Mouse (Mus musculus) forelimb bud, embryonic 11.5 days (tissue): Measurements from ENCODE around the gene Nmnat2.

Experiments used
- DNase-seq: peaks from one replicate; pipeline ENCODE4 v3.0.0-alpha.2; 2012; ENCODE audit warnings: low read depth, low spot score

Nmnat2 gene

DNA sequence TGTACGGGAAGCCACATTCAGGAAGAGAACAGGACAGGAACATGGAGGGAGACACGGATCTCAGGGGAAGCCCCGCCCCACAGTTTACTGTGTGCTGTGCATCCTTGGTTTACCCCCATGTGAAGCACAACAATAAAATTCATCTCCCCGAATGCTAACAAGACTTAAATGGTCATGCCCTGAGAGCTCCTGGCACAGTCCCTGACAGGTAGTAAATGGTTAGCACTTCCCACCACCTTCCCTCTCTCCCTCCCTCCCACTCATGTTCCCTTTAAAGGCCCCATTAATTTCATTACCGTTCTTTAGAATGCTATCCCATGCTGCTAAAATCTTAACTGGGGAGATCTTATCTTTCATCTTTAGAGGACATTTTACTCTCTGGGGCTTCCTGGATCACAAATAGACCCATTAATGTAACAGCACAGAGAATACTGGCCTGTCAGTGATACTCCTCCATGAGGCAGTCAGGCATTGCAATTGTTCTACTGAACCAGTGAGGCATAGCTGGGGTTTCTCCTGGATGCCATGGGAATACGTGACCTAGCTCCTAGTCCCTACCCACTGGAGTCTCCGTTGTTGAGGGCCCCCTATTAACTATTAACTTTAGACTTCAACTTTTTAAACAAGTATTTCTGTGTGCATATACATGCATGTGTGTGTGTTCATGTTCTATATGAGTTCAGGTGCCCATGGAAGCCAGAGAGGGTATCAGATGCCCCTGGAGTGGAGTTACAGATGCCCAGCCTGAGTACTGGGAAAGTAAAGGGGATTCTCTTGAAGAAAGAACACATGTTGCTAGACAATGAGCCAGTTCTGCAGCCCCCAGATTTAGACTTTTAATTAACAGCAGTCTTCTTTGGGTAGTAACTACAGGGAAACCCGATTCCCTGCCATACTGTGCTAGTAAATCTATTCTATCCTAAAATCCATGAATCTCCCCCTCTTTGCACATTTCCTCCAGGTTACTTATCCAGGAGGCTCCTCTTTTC, 170.8 kb downstream of the Nmnat2 start:
- no peak for DNase-seq

DNA sequence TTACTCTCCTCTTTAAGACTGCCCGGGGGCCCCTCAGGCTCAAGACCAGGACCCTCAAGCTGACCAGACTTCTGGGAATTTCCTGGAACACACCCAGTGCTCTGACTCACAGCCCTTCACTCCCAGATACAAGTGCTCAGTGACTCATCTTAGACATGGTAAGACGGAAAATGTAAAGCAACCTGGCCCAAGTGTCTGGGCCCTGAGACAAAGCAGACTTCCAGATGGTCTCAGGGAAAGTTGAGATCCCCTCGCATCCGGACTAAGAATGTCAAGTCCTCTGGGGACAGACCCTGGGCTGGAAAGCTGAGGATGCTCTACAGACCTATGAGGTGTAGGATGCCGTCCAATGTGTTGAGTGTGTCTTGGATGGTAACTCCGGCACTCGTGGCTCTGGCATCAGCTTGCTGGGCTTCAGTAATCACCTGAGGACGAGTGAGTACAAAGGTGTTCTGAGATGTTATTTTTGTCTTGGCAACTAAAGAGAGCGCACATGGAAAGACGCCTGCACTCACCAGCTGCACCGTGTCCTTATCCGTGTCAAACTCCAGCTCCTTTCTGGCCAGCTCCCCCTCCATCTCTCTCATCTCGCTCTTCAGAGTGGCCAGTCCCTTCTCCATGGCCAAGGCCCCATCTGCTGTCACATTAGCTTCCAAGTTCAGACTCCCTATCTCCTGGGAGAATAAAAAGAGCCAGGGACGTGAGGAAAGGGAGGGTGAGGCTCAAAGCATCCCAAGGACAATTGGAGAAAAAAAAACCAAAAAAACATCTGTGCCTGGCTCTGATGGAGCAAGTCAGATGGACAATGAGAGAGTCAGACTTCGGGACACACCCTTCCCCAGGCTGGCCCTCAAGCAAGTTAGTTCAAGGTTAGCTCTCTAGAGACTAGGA, 171.9 kb downstream of the Nmnat2 start:
- no peak for DNase-seq

DNA sequence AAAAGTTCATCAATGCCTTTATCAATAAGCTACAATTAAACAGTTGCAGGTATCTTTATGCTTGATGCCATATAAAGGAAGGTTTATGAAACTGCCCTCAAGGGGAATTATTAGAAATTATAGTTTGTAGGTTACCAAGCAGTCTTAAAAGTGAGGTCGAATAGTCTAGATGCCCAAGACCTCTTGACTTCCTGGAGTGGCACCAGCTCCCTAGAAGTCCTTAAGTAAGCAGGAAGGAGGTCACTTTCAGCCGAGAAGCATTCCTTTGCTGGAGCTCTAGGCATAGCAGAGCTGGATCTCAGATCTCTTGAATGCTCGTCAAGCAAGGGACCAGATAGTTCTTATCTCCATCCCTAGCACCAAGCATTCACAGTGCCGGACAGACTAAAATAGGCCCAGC, 172.8 kb downstream of the Nmnat2 start:
- no peak for DNase-seq

DNA sequence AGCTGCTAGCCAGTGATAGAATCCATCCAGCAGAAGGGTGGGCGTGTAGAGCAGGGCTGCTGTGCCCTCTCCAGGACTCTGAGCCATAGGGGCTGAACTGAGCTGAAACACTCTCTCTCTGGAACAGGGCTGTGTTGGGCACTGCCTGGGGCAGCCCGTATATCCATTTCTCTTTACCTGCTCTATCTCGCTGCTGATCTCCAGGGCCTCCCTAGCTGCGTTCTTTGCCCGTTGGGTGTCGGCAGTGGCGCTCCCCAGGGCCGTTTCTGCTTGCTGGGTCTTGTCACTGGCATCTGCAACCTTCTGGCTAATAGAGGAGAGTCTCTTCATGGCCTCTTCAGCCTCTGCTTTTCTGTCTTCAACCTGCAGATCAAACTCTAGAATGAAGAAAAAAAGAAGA, 174.0 kb downstream of the Nmnat2 start:
- no peak for DNase-seq

DNA sequence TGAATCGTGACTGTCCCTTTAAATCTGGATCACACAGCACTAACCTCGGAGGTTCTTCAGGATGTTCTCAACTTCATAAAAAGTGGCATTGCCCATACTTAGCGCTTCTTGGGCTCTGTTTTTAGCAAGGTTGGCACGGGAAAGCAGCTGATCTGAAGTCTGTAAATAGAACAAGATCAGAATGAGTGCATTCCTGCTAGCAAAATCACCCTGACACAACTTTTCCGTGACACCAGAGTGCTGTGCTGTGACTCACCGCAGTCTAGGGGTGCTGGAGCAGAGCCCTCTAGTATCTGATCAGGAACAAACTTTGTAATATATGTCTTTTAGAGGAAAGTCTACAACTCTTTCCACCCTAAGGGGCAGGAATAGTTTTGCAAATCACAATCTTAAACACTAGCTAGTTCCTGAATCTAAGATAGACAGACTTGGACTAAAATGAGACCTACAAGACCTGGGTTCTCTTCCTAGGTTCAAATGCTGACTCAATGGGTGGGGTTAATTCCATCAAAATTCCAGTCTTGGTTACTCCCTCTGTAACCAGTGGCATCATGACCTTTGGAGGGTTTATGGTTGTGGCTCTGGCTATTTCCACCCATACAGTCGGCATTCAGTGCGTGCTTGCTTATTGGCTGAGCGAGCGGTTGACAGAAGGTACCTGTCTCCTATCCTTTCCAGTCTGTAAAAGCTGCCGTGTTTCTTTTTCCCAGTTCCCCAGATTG, 175.4 kb downstream of the Nmnat2 start:
- DNase-seq = no peak

DNA sequence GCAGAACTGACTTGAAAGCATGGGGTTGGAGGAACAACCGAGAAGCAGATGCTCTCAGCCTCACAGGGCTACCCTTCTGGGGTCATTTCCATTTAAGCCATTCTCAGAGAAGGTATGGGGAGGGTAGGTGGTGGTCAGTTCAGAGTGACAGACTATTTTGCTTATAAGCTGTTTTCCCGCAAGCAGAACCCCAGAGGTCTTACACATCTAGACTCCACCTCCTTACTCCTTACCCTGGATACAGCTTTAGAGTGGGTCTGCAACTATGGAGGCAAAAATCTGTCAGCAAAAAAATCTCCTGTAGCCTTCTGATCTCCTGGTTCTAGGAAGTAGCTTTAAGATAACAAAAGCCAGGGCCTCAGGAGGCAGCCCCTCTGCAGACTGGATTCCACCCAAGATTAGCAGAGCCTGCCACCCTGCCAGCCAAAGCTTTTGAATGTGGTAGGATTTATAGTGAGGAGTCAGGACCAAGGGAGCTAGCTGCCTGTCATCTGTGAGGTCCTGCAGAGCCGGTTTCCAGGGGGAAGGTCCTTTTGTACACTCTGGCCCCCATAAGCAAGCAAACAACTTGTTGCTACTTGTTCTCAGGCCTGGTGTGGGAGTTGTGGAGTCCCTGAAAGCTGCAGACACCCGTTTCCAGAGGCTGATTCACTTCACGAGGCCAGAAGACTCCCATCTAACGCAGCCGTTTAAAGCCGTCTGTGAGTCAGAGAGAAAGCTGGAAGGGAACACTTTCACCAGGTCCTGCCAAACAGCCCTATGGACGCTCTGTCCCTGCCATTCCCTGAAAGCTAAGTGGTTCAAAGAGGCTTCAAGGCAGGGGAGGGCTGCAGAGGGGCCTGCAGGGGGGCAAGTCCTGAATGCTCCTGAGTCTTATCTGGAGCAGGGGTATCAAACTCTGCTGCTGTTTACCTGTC, 179.3 kb downstream of the Nmnat2 start:
- DNase-seq = no peak

DNA sequence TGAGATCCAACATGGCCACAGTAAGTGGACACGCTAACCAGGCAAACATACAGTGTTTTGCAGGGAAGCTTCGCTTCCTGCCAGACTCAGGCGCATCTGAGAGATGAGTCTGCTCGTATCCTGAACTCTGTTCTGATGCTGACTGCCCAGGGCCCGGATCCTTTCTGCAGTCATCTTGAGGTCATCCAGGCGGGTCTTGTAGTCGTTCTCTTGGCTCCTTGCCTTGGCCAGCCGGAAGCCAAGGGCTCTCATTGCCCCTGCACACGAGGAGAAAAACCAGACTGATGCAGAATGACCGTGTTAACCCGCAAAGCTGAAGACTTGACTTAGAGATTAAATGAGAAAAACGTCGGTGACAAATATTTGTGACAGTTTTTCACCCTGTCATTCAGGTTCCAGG, 181.9 kb downstream of the Nmnat2 start:
- DNase-seq = no peak

DNA sequence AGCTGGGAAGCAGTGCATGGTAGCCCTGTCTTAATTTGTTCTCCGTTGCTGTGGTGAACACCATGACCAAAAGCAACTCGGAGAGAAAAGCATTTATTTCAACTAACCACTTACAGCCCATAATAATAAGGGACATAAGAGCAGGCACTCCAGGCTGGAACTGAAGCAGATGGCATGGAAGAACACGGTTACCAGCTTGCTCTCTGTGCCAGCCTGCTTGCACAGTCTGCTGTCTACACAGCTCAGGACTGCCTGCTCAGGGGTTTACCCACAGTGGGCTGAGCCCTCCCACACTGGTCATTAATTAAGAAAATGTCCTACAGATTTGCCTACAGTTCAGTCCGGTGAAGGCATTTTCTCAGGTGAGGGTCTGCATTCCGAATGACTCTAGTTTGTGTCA, 183.7 kb downstream of the Nmnat2 start:
- DNase-seq = no peak

DNA sequence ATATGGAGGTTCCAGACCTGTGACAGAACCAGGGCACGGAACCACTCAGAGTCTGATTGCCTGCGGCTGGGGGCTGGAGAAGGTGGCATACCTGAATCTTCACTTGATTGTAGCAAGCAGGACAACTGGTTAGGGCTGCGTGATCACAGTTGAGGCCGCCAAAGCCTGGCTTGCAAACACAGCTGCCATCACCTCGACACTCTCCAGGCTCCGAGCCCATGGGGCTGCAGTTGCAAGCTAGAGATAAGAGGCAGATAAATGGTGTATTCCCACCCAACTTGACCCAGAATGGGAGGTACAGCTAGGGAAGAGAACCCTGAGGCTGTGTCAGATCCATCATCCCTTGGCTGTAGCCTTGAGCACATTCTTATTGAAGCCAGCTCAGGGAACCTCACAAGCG, 184.8 kb downstream of the Nmnat2 start:
- DNase-seq = no peak

DNA sequence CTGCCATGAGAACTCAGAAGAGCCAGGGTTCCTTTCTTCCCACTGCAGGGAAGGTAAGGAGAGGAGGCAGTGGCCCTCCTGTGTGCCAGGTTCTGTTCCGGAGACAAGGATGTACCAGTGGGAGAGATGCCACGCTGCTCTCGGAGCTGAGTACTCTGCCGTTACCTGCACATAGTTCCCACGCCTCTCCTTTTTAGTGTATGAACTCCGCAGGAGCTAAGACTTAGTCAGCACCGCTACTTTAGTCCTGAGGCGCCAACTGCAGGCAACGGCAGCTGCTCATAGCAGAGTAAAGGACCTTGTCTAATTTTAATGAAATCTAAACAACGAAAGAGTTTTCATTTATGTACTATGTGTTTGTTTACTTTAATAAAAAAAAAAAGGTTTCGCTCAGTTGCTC, 185.5 kb downstream of the Nmnat2 start:
- DNase-seq = no peak

DNA sequence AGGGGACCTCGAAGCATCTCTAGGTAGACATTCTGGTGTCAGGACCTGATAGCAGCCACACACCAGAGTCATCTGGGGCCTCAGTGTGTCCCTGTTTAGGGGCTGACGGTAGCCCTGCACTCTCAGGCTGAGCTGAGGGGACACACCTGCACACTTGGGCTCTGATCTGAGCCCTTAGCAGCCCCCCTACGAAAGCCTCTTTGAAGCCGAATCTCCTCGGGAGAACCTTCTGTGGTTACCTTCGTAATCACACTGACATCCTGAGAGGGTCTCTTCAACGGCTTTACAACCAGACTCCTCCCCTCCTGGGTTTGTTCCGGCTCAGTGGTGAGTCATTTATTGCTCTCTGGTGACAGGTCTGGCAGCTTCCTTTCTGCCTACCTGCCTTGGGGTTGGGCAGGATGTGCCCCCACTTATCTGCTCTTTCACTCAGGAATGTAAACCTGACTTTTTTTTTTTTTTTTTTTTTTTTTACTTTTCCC, 186.0 kb downstream of the Nmnat2 start:
- DNase-seq = peak; percentile 35

DNA sequence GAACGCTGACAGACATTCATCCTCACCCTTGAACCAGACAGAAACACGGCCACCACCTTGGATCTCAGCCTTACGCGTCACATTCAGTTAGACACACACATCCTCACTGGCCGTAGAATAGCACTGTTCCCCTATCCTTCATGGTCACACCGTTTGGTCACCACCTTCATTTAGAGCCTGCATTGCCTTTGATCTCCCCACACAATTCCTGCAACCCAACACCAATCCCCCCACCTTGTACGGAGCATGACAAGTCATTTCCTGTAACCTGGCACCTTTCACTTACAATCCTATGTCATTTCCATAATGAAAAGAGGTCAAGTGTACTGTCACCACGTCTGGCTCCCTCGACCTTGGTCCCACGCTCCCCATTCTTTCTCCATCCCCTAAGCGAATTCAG, 189.2 kb downstream of the Nmnat2 start:
- no peak for DNase-seq

DNA sequence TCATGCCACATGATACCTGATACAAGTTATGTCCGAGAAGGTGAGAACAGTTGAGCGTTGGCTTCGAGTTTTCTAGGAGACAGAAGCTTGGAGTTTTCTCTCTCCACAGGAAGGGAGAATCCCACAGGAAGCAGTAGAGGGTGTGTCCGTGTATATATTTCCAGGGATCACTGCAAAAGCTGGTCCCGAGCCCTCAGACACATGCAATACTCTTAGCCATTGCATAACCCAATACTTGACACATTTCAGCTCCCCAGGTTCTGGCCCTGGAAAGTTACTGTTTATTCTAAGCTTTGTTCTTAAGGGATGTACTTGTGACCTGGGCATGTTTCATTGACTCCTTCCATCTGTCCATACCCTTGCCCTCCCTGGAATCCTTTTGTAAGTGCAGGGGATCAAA, 191.0 kb downstream of the Nmnat2 start:
- no peak for DNase-seq

DNA sequence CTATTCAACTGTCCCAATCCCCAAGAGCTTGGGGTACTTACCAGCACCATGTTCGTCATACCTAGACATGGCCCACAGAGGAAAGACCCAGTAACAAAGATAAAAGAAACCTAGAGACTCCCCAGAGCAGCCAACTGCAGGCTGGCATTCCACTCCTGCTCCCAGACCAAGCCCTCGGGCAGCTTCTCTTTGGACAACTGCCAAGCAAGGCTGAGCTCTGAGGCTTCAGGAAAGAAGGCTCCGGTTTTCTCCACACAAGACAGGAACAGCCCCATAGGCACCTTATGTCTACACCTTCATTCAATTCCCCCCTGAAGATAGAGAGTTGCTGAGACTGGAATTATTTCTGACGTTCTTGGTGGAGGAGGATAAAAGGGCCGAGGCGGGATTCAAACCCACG, 197.8 kb downstream of the Nmnat2 start:
- DNase-seq = no peak

DNA sequence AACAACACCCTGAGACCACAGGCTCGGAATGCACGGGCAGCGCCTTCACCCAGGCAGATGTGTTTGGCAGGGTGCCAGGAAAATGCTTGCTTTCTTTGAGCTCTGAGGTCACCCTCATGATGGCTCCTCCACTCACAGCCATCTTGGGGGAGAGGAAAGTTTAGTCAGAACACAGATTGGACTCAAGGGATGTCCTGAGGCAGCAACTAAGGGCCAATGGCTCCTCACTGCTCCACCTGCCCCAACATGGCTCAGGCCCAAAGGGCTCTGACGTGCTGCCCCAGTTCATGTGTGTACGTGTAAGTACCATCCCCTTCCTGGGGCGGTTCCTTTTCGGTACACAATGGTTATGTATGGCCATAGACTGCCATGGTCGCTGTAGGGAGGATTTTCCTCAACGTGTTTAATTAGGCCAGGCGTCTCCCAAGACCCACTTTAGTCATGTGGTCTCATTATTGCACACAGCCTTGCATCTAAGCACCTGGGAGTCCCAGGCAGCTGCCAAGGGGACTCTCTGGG, 198.9 kb downstream of the Nmnat2 start:
- no peak for DNase-seq

DNA sequence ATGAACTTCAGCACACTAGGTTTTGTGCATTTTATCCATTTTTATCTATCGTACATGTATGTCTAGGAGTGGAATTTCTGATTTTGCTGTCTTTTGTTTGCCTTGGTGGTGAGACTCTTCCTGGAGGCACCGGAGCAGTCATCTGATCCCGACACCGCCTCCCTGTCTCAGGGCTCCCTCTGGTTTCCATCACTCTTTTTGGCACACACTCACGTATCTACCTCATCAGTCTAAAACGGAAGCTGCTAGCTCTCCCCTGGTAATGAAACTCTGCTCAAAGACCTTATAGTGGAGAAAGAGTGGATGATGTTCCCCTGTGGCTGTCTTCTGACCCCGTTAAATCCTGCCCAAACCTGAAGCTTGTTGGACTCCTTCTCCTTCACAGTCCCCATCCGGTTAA, 200.6 kb downstream of the Nmnat2 start:
- no peak for DNase-seq

DNA sequence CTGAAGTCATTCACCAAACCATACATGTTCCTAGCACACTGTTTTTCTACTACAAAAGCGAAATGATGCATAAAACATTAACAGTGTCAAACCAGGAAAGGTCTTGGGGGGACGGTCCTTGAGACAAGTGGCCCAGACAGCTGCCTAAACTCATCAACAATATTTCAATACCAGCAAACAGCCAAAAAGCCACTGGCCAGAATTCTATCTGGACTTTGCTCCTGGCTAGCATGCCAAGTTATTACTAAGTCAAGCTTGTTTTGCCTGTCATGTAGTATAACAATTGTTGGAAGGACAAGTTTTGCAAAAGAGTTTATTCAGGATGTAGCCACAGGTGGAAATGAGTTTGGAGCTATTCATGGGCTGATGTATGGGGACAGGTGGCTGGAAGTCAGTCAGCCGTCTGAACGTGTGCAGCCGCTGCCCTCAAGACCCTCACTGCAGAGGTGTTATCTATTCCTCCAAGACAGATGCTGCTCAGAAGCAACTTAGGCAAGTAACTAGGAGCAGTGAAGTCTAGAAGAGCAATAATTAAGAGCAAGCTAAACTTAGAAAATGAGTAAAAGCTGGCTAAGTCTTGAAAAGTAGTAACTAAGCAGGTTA, 202.3 kb downstream of the Nmnat2 start:
- no peak for DNase-seq

DNA sequence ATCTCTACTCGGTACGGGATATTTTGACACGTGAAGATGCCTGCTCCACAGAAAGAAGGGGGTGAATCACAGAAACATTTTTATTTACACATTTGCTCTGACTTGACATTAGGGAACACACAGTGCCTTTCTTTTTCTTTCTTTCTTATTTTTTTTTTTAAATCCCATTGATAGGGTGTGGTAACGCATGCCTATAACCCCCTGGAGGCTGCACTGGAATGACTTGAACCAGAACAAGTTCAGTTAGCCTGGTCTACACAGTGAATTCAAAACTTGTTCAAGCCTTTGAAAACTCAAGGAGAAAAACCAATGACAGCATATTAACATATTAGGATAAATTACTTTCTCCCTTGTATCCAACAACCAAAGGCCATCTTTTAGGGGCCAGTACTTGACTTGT, 204.3 kb downstream of the Nmnat2 start:
- no peak for DNase-seq

DNA sequence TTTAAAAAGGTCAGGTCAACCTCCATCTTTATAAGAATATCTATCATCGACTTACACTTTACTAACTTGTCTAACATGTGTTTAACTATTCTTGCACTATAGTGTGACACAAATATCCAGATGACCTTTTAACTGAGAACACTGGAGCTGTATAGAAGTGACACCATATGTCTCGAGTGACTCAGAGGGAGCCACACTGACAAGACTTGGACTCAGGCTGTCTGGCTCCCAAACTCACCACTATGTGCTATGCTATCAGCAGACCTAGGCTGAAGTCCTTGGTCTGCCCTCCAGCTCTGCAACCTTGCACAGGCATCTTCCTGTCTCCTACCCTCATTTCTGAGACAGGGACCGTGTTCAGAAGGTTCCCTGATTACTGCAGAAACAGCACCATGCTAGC, 209.0 kb downstream of the Nmnat2 start:
- DNase-seq = no peak

DNA sequence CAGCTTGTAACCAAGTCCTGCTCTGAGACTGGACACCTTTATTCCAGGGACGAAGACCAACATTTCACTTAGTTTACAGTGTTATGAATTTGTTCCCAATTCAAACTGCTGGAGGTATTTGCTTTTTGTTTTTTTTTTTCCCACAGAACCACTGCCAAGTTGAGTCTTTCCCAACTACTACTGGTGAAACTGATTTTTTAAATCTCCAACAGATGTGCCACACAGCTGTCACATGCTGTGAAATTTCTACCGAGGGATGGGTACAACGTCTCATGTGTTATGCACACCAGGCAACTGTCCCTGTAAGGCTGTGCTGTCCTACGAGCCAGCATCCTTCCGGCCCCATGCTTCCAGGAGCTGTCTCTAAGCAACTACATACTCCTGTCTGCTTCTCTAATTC, 213.5 kb downstream of the Nmnat2 start:
- DNase-seq = no peak
